Mouse (Mus musculus) activated CD4-positive, CD25-positive, alpha-beta regulatory T cell (primary cell): ENCODE measurements around the gene Olfr970. TPM values are rescaled to one million over a fixed set of nuclear protein-coding genes. Genes with fewer than 3 reads are reported as not detected.

ENCODE experiments used
- polyA plus RNA-seq, 2 experiments: library from polyadenylated mRNA; unstranded; fragments of 100-300 nt; shearing (Covaris generic); gene quantifications; one replicate each; pipeline ENCODE4 v1.2.1; 2017

The Olfr970 gene
- polyA plus RNA-seq = not detected

DNA sequence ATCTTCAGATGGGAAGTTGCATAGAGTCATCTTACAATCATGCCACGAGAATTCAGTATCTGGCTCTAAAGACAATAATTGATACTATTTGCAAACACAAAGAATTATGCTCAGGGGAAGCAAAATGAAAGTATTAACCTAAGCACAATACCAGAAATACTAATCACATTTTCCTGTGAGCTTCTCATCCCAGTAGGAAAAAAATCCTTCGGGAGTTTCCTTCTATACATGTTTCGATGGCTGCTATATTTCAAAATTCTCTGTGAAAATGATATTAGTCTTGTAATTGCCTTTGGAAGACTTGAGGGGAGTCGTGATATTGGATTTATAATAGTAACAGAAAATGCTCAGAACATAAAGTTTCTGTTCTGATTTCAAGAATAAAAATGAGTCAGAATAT lies at the start of gene Olfr970:
Olfr970 (plus strand) TSS at position 301 of the 400 bp plus-strand sequence.

GRCm38 (mm10) chr9:39783153-39783552 lies 25.5 kb upstream of the Olfr970 start, which contains the start of gene Olfr968:
Olfr968 (minus strand) TSS chr9:39783253.

DNA sequence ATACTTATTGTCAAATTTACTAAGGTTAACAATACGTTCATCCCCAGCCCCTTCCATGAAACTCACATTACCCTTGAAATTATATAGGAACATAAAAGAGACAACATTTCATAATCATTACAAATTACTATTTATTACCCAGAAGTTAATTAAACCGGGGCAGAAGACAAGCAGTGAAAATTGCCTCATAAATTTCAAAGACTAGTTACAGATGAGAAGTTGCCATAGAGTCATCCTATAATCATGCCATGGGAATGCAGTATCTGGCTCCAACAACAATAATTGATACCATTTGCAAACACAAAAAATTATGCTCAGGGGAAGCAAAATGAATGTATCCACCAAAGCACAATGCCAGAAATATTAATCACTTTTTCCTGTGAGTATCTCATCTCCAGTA lies 18.1 kb upstream of the Olfr970 start, which contains the start of gene Olfr969:
Olfr969 (plus strand) TSS at position 388 of the 400 bp plus-strand sequence.

DNA sequence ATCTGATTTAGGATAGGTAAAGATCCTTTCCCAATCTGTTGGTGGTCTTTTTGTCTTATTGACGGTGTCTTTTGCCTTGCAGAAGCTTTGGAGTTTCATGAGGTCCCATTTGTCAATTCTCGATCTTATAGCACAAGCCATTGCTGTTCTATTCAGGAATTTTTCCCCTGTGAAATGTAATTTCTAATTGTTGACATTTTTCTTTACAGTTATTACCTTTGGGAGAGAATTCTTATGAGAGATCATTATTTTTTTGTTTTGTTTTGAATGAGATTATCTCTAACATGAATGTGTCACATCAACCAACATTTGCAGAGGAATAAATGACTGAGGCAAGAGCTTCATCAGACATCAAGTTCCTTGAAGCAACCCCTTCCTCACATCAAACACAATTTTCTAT lies 27.9 kb downstream of the Olfr970 start, which contains the start of gene Olfr971:
Olfr971 (plus strand) TSS at position 301 of the 400 bp plus-strand sequence.

GRCm38 (mm10) chr9:39866122-39866521 lies 57.5 kb downstream of the Olfr970 start, which contains the start of gene Olfr972:
Olfr972 (plus strand) TSS chr9:39866422.

Other genes with a start within 250 kb of the Olfr970 start
- not detected for gene Olfr959, start 233.3 kb upstream of the Olfr970 start, polyA plus RNA-seq
- gene AW551984, start 204.5 kb upstream of the Olfr970 start, polyA plus RNA-seq = under 1 TPM; 0.08 to 0.60 TPM
- gene Olfr148, start 198.2 kb upstream of the Olfr970 start, polyA plus RNA-seq = not detected
- not detected for gene Olfr960, start 187.5 kb upstream of the Olfr970 start, polyA plus RNA-seq
- gene Olfr961, start 163.8 kb upstream of the Olfr970 start, polyA plus RNA-seq = under 1 TPM in 1 of 2 experiments, not detected in 1; 0.52 TPM
- gene Olfr963, start 141.7 kb upstream of the Olfr970 start, polyA plus RNA-seq = not detected
- gene Olfr149, start 101.7 kb upstream of the Olfr970 start, polyA plus RNA-seq = not detected
- gene Olfr965, start 97.5 kb upstream of the Olfr970 start, polyA plus RNA-seq = under 1 TPM in 1 of 2 experiments, not detected in 1; 0.12 TPM
- gene Olfr150, start 77.9 kb upstream of the Olfr970 start, polyA plus RNA-seq = under 1 TPM in 1 of 2 experiments, not detected in 1; 0.17 TPM
- under 1 TPM in 1 of 2 experiments, not detected in 1; 0.15 TPM for gene Olfr967, start 62.6 kb upstream of the Olfr970 start, polyA plus RNA-seq
- under 1 TPM in 1 of 2 experiments, not detected in 1; 0.45 TPM for gene Olfr968, start 25.6 kb upstream of the Olfr970 start, polyA plus RNA-seq
- gene Olfr969, start 17.9 kb upstream of the Olfr970 start, polyA plus RNA-seq = under 1 TPM in 1 of 2 experiments, not detected in 1; 0.39 TPM
- gene Olfr971, start 28.0 kb downstream of the Olfr970 start, polyA plus RNA-seq = under 1 TPM in 1 of 2 experiments, not detected in 1; 0.18 TPM
- not detected for gene Olfr972, start 57.6 kb downstream of the Olfr970 start, polyA plus RNA-seq
- not detected for gene Olfr229, start 98.5 kb downstream of the Olfr970 start, polyA plus RNA-seq
- under 1 TPM in 1 of 2 experiments, not detected in 1; 0.15 TPM for gene Olfr974, start 128.6 kb downstream of the Olfr970 start, polyA plus RNA-seq
- gene Olfr975, start 143.2 kb downstream of the Olfr970 start, polyA plus RNA-seq = not detected
- gene Olfr976, start 152.3 kb downstream of the Olfr970 start, polyA plus RNA-seq = not detected
- gene Olfr978, start 183.3 kb downstream of the Olfr970 start, polyA plus RNA-seq = under 1 TPM in 1 of 2 experiments, not detected in 1; 0.49 TPM
- not detected for gene Olfr979, start 194.6 kb downstream of the Olfr970 start, polyA plus RNA-seq
- gene Olfr980, start 200.7 kb downstream of the Olfr970 start, polyA plus RNA-seq = not detected
- gene Olfr981, start 212.6 kb downstream of the Olfr970 start, polyA plus RNA-seq = under 1 TPM in 1 of 2 experiments, not detected in 1; 0.15 TPM